Mouse (Mus musculus) CH12.LX (cell line): ENCODE data around the gene Sprn. TPM values are rescaled to one million over a fixed set of nuclear protein-coding genes. Genes with fewer than 3 reads are reported as not detected.

Experiments used
- DNase-seq: peaks from one replicate; pipeline ENCODE4 v3.0.0-alpha.2; 2013; ENCODE audit errors: extremely low read depth
- H3K27ac ChIP-seq: 2 replicates; pipeline ENCODE4 v1.5.1; 2012; ENCODE audit warnings: low read depth, mild to moderate bottlenecking, control low read depth, moderate library complexity; ENCODE audit not compliant: insufficient read depth
- H3K27me3 ChIP-seq: replicated peaks from 2 replicates; pipeline ENCODE3; 2012; ENCODE audit warnings: inconsistent platforms
- H3K36me3 ChIP-seq, 2 experiments: replicated peaks in 1 of 2; 2 replicates each; pipeline versions ENCODE3 to v1.6.1; 2012; ENCODE audit warnings: inconsistent platforms in 1 of 2, low read length in 1 of 2, mild to moderate bottlenecking in 1 of 2, mixed read lengths in 1 of 2, moderate library complexity in 1 of 2; ENCODE audit not compliant: control insufficient read depth in 1 of 2, insufficient read depth in 1 of 2
- H3K4me1 ChIP-seq, 2 experiments: 2 replicates each; pipeline ENCODE4 v1.6.1; 2012; ENCODE audit warnings: inconsistent platforms in 1 of 2, moderate library complexity in 1 of 2; ENCODE audit not compliant: insufficient read depth in 2 of 2, control insufficient read depth in 1 of 2
- H3K4me2 ChIP-seq: 2 replicates; pipeline ENCODE4 v1.6.1; 2012; ENCODE audit warnings: low read depth, mild to moderate bottlenecking, control low read depth; ENCODE audit not compliant: poor library complexity, insufficient read depth, severe bottlenecking
- H3K4me3 ChIP-seq, 3 experiments: fragments of 150-350 bp in 1 of 3; sonication (generic) in 1 of 3; replicated peaks in 1 of 3; 2 replicates each; pipeline versions ENCODE3 to v1.5.1; 2011 to 2012; ENCODE audit warnings: low read depth in 2 of 3, low read length in 2 of 3, mild to moderate bottlenecking in 2 of 3, moderate library complexity in 2 of 3, control low read depth in 1 of 3, improper control_type of control experiment in 1 of 3, inconsistent platforms in 1 of 3, mixed read lengths in 1 of 3; ENCODE audit not compliant: poor library complexity in 1 of 3
- H3K79me2 ChIP-seq: replicated peaks from 2 replicates; pipeline ENCODE4 v1.6.1; 2012; ENCODE audit warnings: mild to moderate bottlenecking, moderate library complexity; ENCODE audit not compliant: control insufficient read depth, poor library complexity, insufficient read depth, severe bottlenecking; ENCODE audit errors: extremely low read depth
- H3K9ac ChIP-seq: 2 replicates; pipeline ENCODE4 v1.6.1; 2012; ENCODE audit warnings: low read depth, mild to moderate bottlenecking, control low read depth, moderate library complexity; ENCODE audit not compliant: insufficient read depth
- H3K9me3 ChIP-seq: replicated peaks from 2 replicates; pipeline ENCODE3; 2012; ENCODE audit warnings: low read length, inconsistent platforms, mixed read lengths
- CTCF ChIP-seq, 2 experiments: IDR thresholded peaks in 1 of 2; conservative IDR thresholded peaks in 1 of 2; 2 replicates each; pipeline ENCODE4 v1.5.1; 2011 to 2012; ENCODE audit warnings: low read depth in 2 of 2, low read length in 2 of 2, improper control_type of control experiment in 1 of 2, inconsistent platforms in 1 of 2, mild to moderate bottlenecking in 1 of 2, moderate library complexity in 1 of 2
- EP300 ChIP-seq: IDR thresholded peaks from 2 replicates; pipeline ENCODE4 v1.6.1; 2011; ENCODE audit warnings: low read length, improper control_type of control experiment
- KAT2A ChIP-seq: IDR thresholded peaks from 2 replicates; pipeline ENCODE4 v1.6.1; 2012; ENCODE audit warnings: low read length, improper control_type of control experiment, inconsistent platforms; ENCODE audit not compliant: insufficient replicate concordance
- MAX ChIP-seq: IDR thresholded peaks from 2 replicates; pipeline ENCODE4 v1.6.1; 2011; ENCODE audit warnings: low read length, improper control_type of control experiment
- MEF2A ChIP-seq: IDR thresholded peaks from 2 replicates; pipeline ENCODE4 v1.6.1; 2014; ENCODE audit warnings: low read depth, mild to moderate bottlenecking, inconsistent platforms, low read length, improper control_type of control experiment, borderline replicate concordance
- MYC ChIP-seq: IDR thresholded peaks from 2 replicates; pipeline ENCODE4 v1.6.1; 2011; ENCODE audit warnings: low read depth, mild to moderate bottlenecking, improper control_type of control experiment, low read length
- POLR2A ChIP-seq: IDR thresholded peaks from 2 replicates; pipeline ENCODE4 v1.6.1; 2011; ENCODE audit warnings: low read depth, mild to moderate bottlenecking, improper control_type of control experiment, low read length
- RAD21 ChIP-seq: IDR thresholded peaks from 2 replicates; pipeline ENCODE4 v1.6.1; 2011; ENCODE audit warnings: low read depth, mild to moderate bottlenecking, low read length, improper control_type of control experiment, moderate library complexity
- SMC3 ChIP-seq: IDR thresholded peaks from 2 replicates; pipeline ENCODE4 v1.6.1; 2011; ENCODE audit warnings: low read depth, low read length, improper control_type of control experiment
- TCF12 ChIP-seq: IDR thresholded peaks from 2 replicates; pipeline ENCODE4 v1.6.1; 2014; ENCODE audit warnings: low read depth, mild to moderate bottlenecking, inconsistent platforms, low read length, improper control_type of control experiment
- UBTF ChIP-seq: IDR thresholded peaks from 2 replicates; pipeline ENCODE4 v1.6.1; 2012; ENCODE audit warnings: low read depth, mild to moderate bottlenecking, inconsistent platforms, low read length, improper control_type of control experiment, moderate library complexity
- dilution Hi-C: fragments of 300-500 bp; cut with MboI; formaldehyde crosslinking; loops from 2 replicates; pipeline ENCODE4 v1.14.3; 2020; ENCODE audit warnings: low sequenced_read_pairs; ENCODE audit not compliant: extremely low pct_unique_long_range_greater_than_20kb, extremely low pct_ligation_motif_present
- in situ Hi-C: fragments of 300-500 bp; cut with MboI; formaldehyde crosslinking; loops from 3 replicates; pipeline ENCODE4 v1.14.3; 2019; ENCODE audit warnings: low sequenced_read_pairs, low pct_ligation_motif_present, low pct_unique_long_range_greater_than_20kb, mixed read lengths
- polyA plus RNA-seq: library from polyadenylated mRNA; unstranded; fragments of >175 nt; gene quantifications from 2 replicates; pipeline ENCODE4 v1.2.1, GENCODE M21; 2012; ENCODE audit warnings: low read depth; ENCODE audit not compliant: insufficient read length
- total RNA-seq, 2 experiments: library from RNA; depleted of rRNA; stranded (reverse); fragments of 300-350 nt in 1 of 2; fragments of >200 nt in 1 of 2; gene quantifications; 2 replicates each; pipeline ENCODE4 v1.2.3; 2012 to 2014

The Sprn gene
- total and polyA plus RNA-seq, 3 experiments = not detected

- Histone ChIP-seq H3K9me3 (no peaks in the 10 kb centered on the region), H3K4me1 (0 out of 4 replicates have a peak, but pooled peaks cover 0 to 3% of the 10 kb centered on the region in 2 experiments), H3K4me2 (no peak overlapping the region), H3K79me2 (no peaks in the 10 kb centered on the region), H3K9ac (no peak overlapping the region), H3K4me3 (no peak overlapping the region), H3K36me3 (no peaks in the 10 kb centered on the region), H3K27me3 (peaks cover 82% of the 10 kb centered on the region), H3K27ac (no peak overlapping the region)
- TF ChIP-seq SMC3 (peak; percentile 19), MYC (0 out of 2 replicates have a peak, but pooled peaks have one; percentile 20), UBTF (no peak), MEF2A (no peak), MAX (0 out of 2 replicates have a peak, but pooled peaks have one; percentile 23), CTCF (conservative IDR thresholded peaks at IDR 0.05 in 1 of 2, IDR thresholded peaks at IDR 0.05 in 1 of 2; ENCODE audit: low read depth in 2 of 2, low read length in 2 of 2) (peak; percentile 59 to 71; a peak in 3 of 4 replicates), RAD21 (peak; percentile 1)
- dilution Hi-C loops = no loop called here
- DNase-seq = peak; percentile 35
- in situ Hi-C loops = loop anchor here (25.0 kb wide), 1 partner anchor 599 kb away; the partner anchor contains the start of gene Syce1
Observed at GRCm38 (mm10) chr7:140188391-140189328, 34.0 kb upstream of the Sprn start.

GRCm38 (mm10) chr7:140187721-140188390, 33.2 kb upstream of the Sprn start:
- no peak for TF ChIP-seq POLR2A
- no peak for TF ChIP-seq SMC3
- TF ChIP-seq KAT2A = no peak
- no peak for TF ChIP-seq EP300
- no peak for TF ChIP-seq TCF12
- TF ChIP-seq, all 38 proteins: peak for 0
- Histone ChIP-seq H3K36me3 (no peaks in the 10 kb centered on the region), H3K4me3 (no peak overlapping the region), H3K9me3 (no peaks in the 10 kb centered on the region), H3K27ac (no peak overlapping the region), H3K4me2 (no peak overlapping the region), H3K4me1 (0 out of 4 replicates have a peak, but pooled peaks cover 0 to 3% of the 10 kb centered on the region in 2 experiments), H3K27me3 (peaks cover 84% of the 10 kb centered on the region), H3K9ac (no peak overlapping the region), H3K79me2 (no peaks in the 10 kb centered on the region)
- in situ Hi-C loops (loop anchor here (25.0 kb wide), 1 partner anchor 599 kb away; the partner anchor contains the start of gene Syce1), dilution Hi-C loops (no loop called here)
- no peak for DNase-seq
